Mouse (Mus musculus): ENCODE data around the gene Ppp1r3c.

Gene Ppp1r3c

GRCm38 (mm10) chr19:36686016-36686415 lies 50.4 kb downstream of the Ppp1r3c start:
- in situ Hi-C loops (cut with MboI; ENCODE audit: unreplicated experiment in 2 of 2) = no loop called here

DNA sequence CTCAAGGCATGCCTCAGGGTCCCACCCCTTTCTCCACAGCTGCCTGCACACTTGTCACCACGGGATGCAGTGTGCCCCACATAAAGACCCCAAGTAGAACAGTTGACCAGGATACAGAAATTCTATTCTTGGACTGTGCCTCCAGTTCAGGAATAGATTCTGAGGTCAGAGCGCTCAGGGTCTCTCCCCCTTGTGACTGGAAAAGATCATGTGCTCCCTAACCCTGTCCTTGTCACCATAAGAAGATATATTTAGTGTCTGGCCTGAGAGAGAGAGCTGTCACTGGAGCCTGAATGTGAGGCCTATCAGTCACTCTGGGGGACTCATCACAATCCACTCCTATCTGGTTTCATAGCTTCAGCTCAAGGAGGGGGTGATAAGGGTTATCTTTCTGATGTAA lies 53.9 kb downstream of the Ppp1r3c start:
- in situ Hi-C loops (cut with MboI; ENCODE audit: unreplicated experiment in 2 of 2) = no loop called here
